Mouse (Mus musculus) heart, embryonic 12.5 days (tissue): ENCODE measurements around the gene Pax5. TPM values are rescaled to one million over a fixed set of nuclear protein-coding genes. Genes with fewer than 3 reads are reported as not detected.

Experiments
- ATAC-seq: fragments of 200-750 bp; cut with Nextera tagmentation; 2 replicates; pipeline ENCODE4 v1.8.0; 2017; ENCODE audit warnings: moderate TSS enrichment, moderate library complexity; ENCODE audit not compliant: insufficient number of reproducible peaks, low FRiP score
- H3K27ac ChIP-seq: fragments of 300-500 bp; sonication (generic); 2 replicates; pipeline ENCODE4 v1.5.1; 2016; ENCODE audit warnings: mild to moderate bottlenecking, moderate library complexity; ENCODE audit not compliant: poor library complexity, severe bottlenecking
- H3K27me3 ChIP-seq: fragments of 300-500 bp; sonication (generic); replicated peaks from 2 replicates; pipeline ENCODE4 v1.6.1; 2016; ENCODE audit warnings: mild to moderate bottlenecking, moderate library complexity
- H3K36me3 ChIP-seq: fragments of 300-500 bp; sonication (generic); 2 replicates; pipeline ENCODE4 v1.6.1; 2016; ENCODE audit warnings: mild to moderate bottlenecking, moderate library complexity
- H3K4me1 ChIP-seq: fragments of 300-500 bp; sonication (generic); replicated peaks from 2 replicates; pipeline ENCODE4 v1.6.1; 2016; ENCODE audit warnings: mild to moderate bottlenecking
- H3K4me2 ChIP-seq: fragments of 300-500 bp; sonication (generic); 2 replicates; pipeline ENCODE4 v1.6.1; 2016; ENCODE audit warnings: mild to moderate bottlenecking, moderate library complexity
- H3K4me3 ChIP-seq: fragments of 300-500 bp; sonication (generic); 2 replicates; pipeline ENCODE4 v1.5.1; 2016; ENCODE audit warnings: mild to moderate bottlenecking
- H3K9ac ChIP-seq: fragments of 300-500 bp; sonication (generic); 2 replicates; pipeline ENCODE4 v1.6.1; 2016; ENCODE audit warnings: mild to moderate bottlenecking, moderate library complexity
- H3K9me3 ChIP-seq: fragments of 300-500 bp; sonication (generic); replicated peaks from 2 replicates; pipeline ENCODE4 v1.6.1; 2016; ENCODE audit warnings: mild to moderate bottlenecking, moderate library complexity
- WGBS: fragments of 180-500 bp; shearing (Covaris S2); methylation state at CpG from one replicate; pipeline ENCODE4 v1.1.7; 2016; 5-methylcytosine and 5-hydroxymethylcytosine counted together
- polyA plus RNA-seq: library from polyadenylated mRNA; unstranded; fragments of >200 nt; fragmentation: Nextera tagmentation; extraction: Ambion mirVana; gene quantifications from 2 replicates; pipeline ENCODE4 v1.2.1, GENCODE M21; 2016

The Pax5 gene
- polyA plus RNA-seq, 1 experiment from 2014 or later: not detected

- H3K36me3 ChIP-seq: no peaks in the 10 kb centered on the region
- WGBS: 70% methylated on average over 7 of the region's 7 CpGs
- no peak overlapping the region for H3K4me3 ChIP-seq
- H3K9me3 ChIP-seq: no peaks in the 10 kb centered on the region
- no peak for ATAC-seq
- no peaks in the 10 kb centered on the region for H3K4me1 ChIP-seq
- H3K4me2 ChIP-seq: no peak overlapping the region
- no peak overlapping the region for H3K9ac ChIP-seq
- H3K27ac ChIP-seq: no peak overlapping the region
- H3K27me3 ChIP-seq: peaks cover 24% of the 10 kb centered on the region
Observed at GRCm38 (mm10) chr4:44504998-44505397, 205.3 kb downstream of the Pax5 start.

GRCm38 (mm10) chr4:44502196-44502867 is 208.0 kb downstream of the Pax5 start:
- H3K4me2 ChIP-seq: no peak overlapping the region
- H3K27ac ChIP-seq: no peak overlapping the region
- H3K9me3 ChIP-seq: no peaks in the 10 kb centered on the region
- H3K9ac ChIP-seq: no peak overlapping the region
- H3K4me1 ChIP-seq: no peaks in the 10 kb centered on the region
- H3K27me3 ChIP-seq: no peaks in the 10 kb centered on the region; the same call in 1 of the 2 replicates
- ATAC-seq: no peak
- H3K36me3 ChIP-seq: no peaks in the 10 kb centered on the region
- WGBS: 61% methylated on average over 9 of the region's 9 CpGs
- H3K4me3 ChIP-seq: no peak overlapping the region

DNA sequence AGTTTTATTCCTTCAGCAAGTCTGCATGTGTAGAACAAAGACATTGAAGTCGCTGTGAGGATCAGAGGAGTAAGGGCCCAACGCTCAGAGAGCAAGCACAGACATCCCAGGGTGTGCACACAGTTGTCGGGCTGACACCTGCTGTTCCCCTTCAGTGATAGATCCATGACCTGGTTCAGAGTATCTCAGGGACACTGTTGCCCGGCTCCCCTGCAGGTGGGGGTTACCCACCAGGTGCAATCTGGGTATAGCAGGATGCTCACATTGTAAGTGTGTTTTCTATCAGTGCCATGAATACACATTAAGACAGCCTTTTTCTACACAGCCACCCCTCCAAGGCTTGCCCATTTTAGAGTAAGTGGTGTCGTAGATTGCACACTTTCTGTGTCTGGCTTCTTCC is 212.1 kb downstream of the Pax5 start:
- Histone ChIP-seq H3K4me2 (no peak overlapping the region), H3K4me1 (no peaks in the 10 kb centered on the region), H3K36me3 (no peaks in the 10 kb centered on the region), H3K9ac (no peak overlapping the region), H3K4me3 (no peak overlapping the region), H3K27ac (no peak overlapping the region), H3K9me3 (no peaks in the 10 kb centered on the region), H3K27me3 (peaks cover 1% of the 10 kb centered on the region; the same call in 1 of the 2 replicates)
- ATAC-seq: no peak
- WGBS: 74% methylated on average over 5 of the region's 5 CpGs

- Histone ChIP-seq H3K27me3 (peaks cover 7% of the 10 kb centered on the region; the same call in 1 of the 2 replicates), H3K36me3 (no peaks in the 10 kb centered on the region), H3K4me3 (no peak overlapping the region), H3K4me2 (no peak overlapping the region), H3K9ac (no peak overlapping the region), H3K9me3 (no peaks in the 10 kb centered on the region), H3K27ac (no peak overlapping the region), H3K4me1 (no peaks in the 10 kb centered on the region)
- ATAC-seq: no peak
- 80% methylated on average over 2 of the region's 2 CpGs for WGBS
Observed at GRCm38 (mm10) chr4:44495836-44496235, 214.5 kb downstream of the Pax5 start.

DNA sequence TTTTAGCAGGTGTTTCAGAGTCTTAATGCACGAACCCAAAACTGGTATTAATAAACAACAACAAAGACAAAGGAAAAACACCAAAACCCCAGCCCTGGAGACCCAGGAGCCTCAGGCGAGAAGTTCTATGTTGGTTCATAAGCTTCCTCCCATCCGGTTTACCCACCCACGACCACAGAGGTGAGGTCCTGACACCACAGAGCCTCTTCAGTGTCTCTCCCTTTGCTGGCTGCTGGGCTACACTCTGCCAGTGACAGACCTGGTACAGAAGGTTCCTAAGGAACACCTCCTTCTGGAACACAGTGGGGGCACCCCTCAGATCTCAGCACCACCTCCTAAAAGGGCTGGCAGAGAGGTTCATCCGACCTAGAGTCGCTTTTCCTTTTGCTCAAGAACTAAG is 216.5 kb downstream of the Pax5 start:
- peaks cover 7% of the 10 kb centered on the region; the same call in 1 of the 2 replicates for H3K27me3 ChIP-seq
- no peaks in the 10 kb centered on the region for H3K9me3 ChIP-seq
- H3K27ac ChIP-seq: no peak overlapping the region
- no peak overlapping the region for H3K4me3 ChIP-seq
- H3K9ac ChIP-seq: no peak overlapping the region
- H3K4me1 ChIP-seq: no peaks in the 10 kb centered on the region
- ATAC-seq: no peak
- WGBS: 61% methylated on average over 6 of the region's 6 CpGs
- H3K4me2 ChIP-seq: no peak overlapping the region
- H3K36me3 ChIP-seq: no peaks in the 10 kb centered on the region

DNA sequence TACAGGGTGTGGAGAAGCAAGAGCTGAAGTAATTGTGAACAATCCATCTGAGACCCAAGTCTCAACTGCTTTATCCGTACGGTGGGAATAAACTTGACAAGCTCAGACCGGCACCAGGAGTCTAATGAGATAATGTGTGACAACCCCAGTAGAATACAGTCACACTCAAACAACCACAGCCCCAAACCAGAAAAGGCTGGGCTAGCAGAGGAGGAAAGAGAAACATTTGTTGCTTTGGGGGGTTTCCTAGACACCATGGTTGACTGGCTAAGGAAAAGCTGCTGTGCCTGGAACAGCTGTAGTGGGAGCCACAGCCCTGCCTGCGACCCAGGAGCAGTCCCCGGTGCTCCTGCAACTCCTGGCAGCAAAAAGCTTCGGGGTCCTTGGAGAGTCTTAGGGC is 219.4 kb downstream of the Pax5 start:
- Histone ChIP-seq H3K36me3 (no peaks in the 10 kb centered on the region), H3K9ac (no peak overlapping the region), H3K4me3 (no peak overlapping the region), H3K9me3 (no peaks in the 10 kb centered on the region), H3K4me2 (no peak overlapping the region), H3K4me1 (no peaks in the 10 kb centered on the region), H3K27me3 (peaks cover 7% of the 10 kb centered on the region; the same call in 1 of the 2 replicates), H3K27ac (no peak overlapping the region)
- no peak for ATAC-seq
- WGBS: 70% methylated on average over 6 of the region's 6 CpGs

- no peak for ATAC-seq
- WGBS: 47% methylated on average over 8 of the region's 8 CpGs
Observed at GRCm38 (mm10) chr4:44488702-44489101, 221.6 kb downstream of the Pax5 start.

GRCm38 (mm10) chr4:44488219-44488618 is 222.1 kb downstream of the Pax5 start:
- no peaks in the 10 kb centered on the region for H3K36me3 ChIP-seq
- no peak overlapping the region for H3K4me2 ChIP-seq
- no peak for ATAC-seq
- H3K27ac ChIP-seq: no peak overlapping the region
- H3K9me3 ChIP-seq: no peaks in the 10 kb centered on the region
- 49% methylated on average over 8 of the region's 8 CpGs for WGBS
- peaks cover 6% of the 10 kb centered on the region; the same call in 1 of the 2 replicates for H3K27me3 ChIP-seq
- no peaks in the 10 kb centered on the region for H3K4me1 ChIP-seq
- no peak overlapping the region for H3K9ac ChIP-seq
- H3K4me3 ChIP-seq: no peak overlapping the region

More at GRCm38 (mm10) chr4:44488702-44489101, 221.6 kb downstream of the Pax5 start:
- peaks cover 7% of the 10 kb centered on the region; the same call in 1 of the 2 replicates for H3K27me3 ChIP-seq
- no peak overlapping the region for H3K27ac ChIP-seq
- H3K36me3 ChIP-seq: no peaks in the 10 kb centered on the region
- no peak overlapping the region for H3K4me3 ChIP-seq
- H3K9me3 ChIP-seq: no peaks in the 10 kb centered on the region
- H3K4me1 ChIP-seq: no peaks in the 10 kb centered on the region
- no peak overlapping the region for H3K4me2 ChIP-seq
- H3K9ac ChIP-seq: no peak overlapping the region

DNA sequence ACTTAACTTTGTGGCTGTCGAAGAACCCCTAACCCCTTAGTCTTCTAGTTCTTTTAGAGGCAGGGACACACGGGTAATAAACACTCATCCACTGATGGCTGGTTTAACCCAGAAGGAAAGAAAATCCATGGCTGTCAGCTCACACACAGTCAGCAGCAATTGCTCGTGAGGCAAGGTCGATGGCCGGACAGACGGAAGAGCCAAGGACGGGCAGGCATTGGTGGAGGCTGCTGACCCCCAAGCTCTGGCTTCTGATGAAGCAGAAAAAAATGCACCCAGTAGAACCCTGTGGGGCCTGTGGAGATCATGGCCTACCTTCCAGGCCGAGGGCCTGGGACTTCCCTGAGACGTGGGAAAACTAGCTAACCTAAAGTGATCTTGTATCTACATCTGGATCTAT is 227.4 kb downstream of the Pax5 start:
- Histone ChIP-seq H3K9ac (no peak overlapping the region), H3K4me1 (no peaks in the 10 kb centered on the region), H3K4me2 (no peak overlapping the region), H3K36me3 (no peaks in the 10 kb centered on the region), H3K9me3 (peaks cover 3% of the 10 kb centered on the region; the same call in 1 of the 2 replicates), H3K27ac (no peak overlapping the region), H3K27me3 (no peaks in the 10 kb centered on the region), H3K4me3 (no peak overlapping the region)
- WGBS: 81% methylated on average over 9 of the region's 9 CpGs
- ATAC-seq: no peak

GRCm38 (mm10) chr4:44479755-44480154 is 230.5 kb downstream of the Pax5 start:
- 91% methylated on average over 1 of the region's 1 CpGs for WGBS
- no peaks in the 10 kb centered on the region for H3K36me3 ChIP-seq
- no peak overlapping the region for H3K4me3 ChIP-seq
- ATAC-seq: no peak
- H3K4me2 ChIP-seq: no peak overlapping the region
- no peak overlapping the region for H3K27ac ChIP-seq
- peaks cover 3% of the 10 kb centered on the region; the same call in 1 of the 2 replicates for H3K9me3 ChIP-seq
- no peaks in the 10 kb centered on the region for H3K4me1 ChIP-seq
- no peaks in the 10 kb centered on the region for H3K27me3 ChIP-seq
- no peak overlapping the region for H3K9ac ChIP-seq
